11 mouse cellular contexts compared by ENCODE assay signal in genomic region chr6:89614596-89615372, GRCm38 (mm10). TPM values are rescaled to one million over a fixed set of nuclear protein-coding genes. Genes with fewer than 3 reads are reported as not detected.
DNase-seq lines count a peak whose midpoint lies in the region; ATAC-seq and TF ChIP-seq lines count a peak whose summit lies in the region.
"Had no signal": no experiment of that assay in that cellular context is flagged by ENCODE, and none has a peak within 500 bp of the region (broad histone marks: within the 10 kb centered on the region; RNA-seq: fewer than 3 reads in every experiment).

No protein-coding gene starts in this region.

- no peaks in the 10 kb centered on the region for H3K27me3 ChIP-seq in heart, embryonic 11.5 days (ENCODE audit: control insufficient read depth, insufficient read depth, low read length)
- no peaks in the 10 kb centered on the region for H3K27me3 ChIP-seq in hindbrain, embryonic 14.5 days (ENCODE audit: control insufficient read depth, insufficient read depth, low read length)
- H3K27me3 ChIP-seq in neural tube, embryonic 15.5 days (replicated peaks): no peaks in the 10 kb centered on the region
- no peaks in the 10 kb centered on the region for H3K27me3 ChIP-seq in lung, postnatal 0 days (replicated peaks; ENCODE audit: insufficient read depth, low read length)
- H3K27me3 ChIP-seq: stomach, embryonic 15.5 days had no signal

- DNase-seq in heart, adult 11 months: peak; percentile 81
- DNase-seq in hindbrain, embryonic 14.5 days (ENCODE audit: low spot score): no peak
- peak; percentile 72 to 80 for DNase-seq in kidney, postnatal 4 days
- no peak for DNase-seq in gastrocnemius, postnatal 36 days
- DNase-seq in c-Kit-positive CD71-positive TER-119-positive erythroid progenitor cells, embryonic 14.5 days (ENCODE audit: low spot score): no peak
- no peak for DNase-seq in lung, postnatal 0 days (ENCODE audit: low spot score)
- DNase-seq: lung, postnatal 4 days had no signal

- no peak overlapping the region for H3K4me2 ChIP-seq in heart, embryonic 11.5 days
- no peak overlapping the region for H3K4me2 ChIP-seq in hindbrain, embryonic 14.5 days (replicated peaks)
- H3K4me2 ChIP-seq in neural tube, embryonic 15.5 days: no peak overlapping the region
- no peak overlapping the region for H3K4me2 ChIP-seq in lung, postnatal 0 days (replicated peaks; ENCODE audit: low read depth, low read length)
- H3K4me2 ChIP-seq: stomach, embryonic 15.5 days had no signal

- H3K27ac ChIP-seq in heart, embryonic 11.5 days (ENCODE audit: low read depth, low read length): no peak overlapping the region
- peak overlapping the region; percentile 93 for H3K27ac ChIP-seq in hindbrain, embryonic 14.5 days
- peak overlapping the region; percentile 86 for H3K27ac ChIP-seq in neural tube, embryonic 15.5 days (replicated peaks)
- no peak overlapping the region for H3K27ac ChIP-seq in lung, postnatal 0 days (ENCODE audit: low read length)

- no peak for TF ChIP-seq EP300 in lung, postnatal 0 days (IDR thresholded peaks at IDR 0.05)

- H3K4me1 ChIP-seq in heart, embryonic 11.5 days (ENCODE audit: control insufficient read depth, insufficient read depth, low read length): no peaks in the 10 kb centered on the region
- H3K4me1 ChIP-seq in hindbrain, embryonic 14.5 days (replicated peaks; ENCODE audit: control insufficient read depth, insufficient read depth, low read length): peaks cover 26% of the 10 kb centered on the region
- H3K4me1 ChIP-seq in neural tube, embryonic 15.5 days: peaks cover 28% of the 10 kb centered on the region
- no peaks in the 10 kb centered on the region for H3K4me1 ChIP-seq in lung, postnatal 0 days (ENCODE audit: insufficient read depth, low read depth, low read length)

- no peak overlapping the region for H3K4me3 ChIP-seq in heart, embryonic 11.5 days (ENCODE audit: low read depth, low read length)
- no peak overlapping the region for H3K4me3 ChIP-seq in hindbrain, embryonic 14.5 days (replicated peaks; ENCODE audit: low read length)
- no peak overlapping the region for H3K4me3 ChIP-seq in neural tube, embryonic 15.5 days (replicated peaks)
- H3K4me3 ChIP-seq in lung, postnatal 0 days (ENCODE audit: low read depth, low read length): no peak overlapping the region
- H3K4me3 ChIP-seq: erythroblast, embryonic 14.5 days; stomach, embryonic 15.5 days had no signal

- H3K9me3 ChIP-seq in heart, embryonic 11.5 days (replicated peaks; ENCODE audit: control insufficient read depth, low read length): no peaks in the 10 kb centered on the region
- H3K9me3 ChIP-seq in hindbrain, embryonic 14.5 days (ENCODE audit: control insufficient read depth, low read length): no peaks in the 10 kb centered on the region
- no peaks in the 10 kb centered on the region for H3K9me3 ChIP-seq in neural tube, embryonic 15.5 days (replicated peaks)
- no peaks in the 10 kb centered on the region for H3K9me3 ChIP-seq in lung, postnatal 0 days (ENCODE audit: low read length)
- H3K9me3 ChIP-seq: stomach, embryonic 15.5 days had no signal

- TF ChIP-seq CTCF in lung, postnatal 0 days (IDR thresholded peaks at IDR 0.05): no peak

- intact Hi-C loops in gastrocnemius, postnatal 36 days (cut with DNase I): no loop called here

- no peaks in the 10 kb centered on the region for H3K36me3 ChIP-seq in heart, embryonic 11.5 days (ENCODE audit: control insufficient read depth, insufficient read depth, low read length)
- H3K36me3 ChIP-seq in hindbrain, embryonic 14.5 days (replicated peaks; ENCODE audit: control insufficient read depth, insufficient read depth): no peaks in the 10 kb centered on the region
- H3K36me3 ChIP-seq in neural tube, embryonic 15.5 days: no peaks in the 10 kb centered on the region
- no peaks in the 10 kb centered on the region for H3K36me3 ChIP-seq in lung, postnatal 0 days (ENCODE audit: insufficient read depth, low read length)
- H3K36me3 ChIP-seq: stomach, embryonic 15.5 days had no signal

- no peak for ATAC-seq in heart, embryonic 11.5 days (replicated peaks; ENCODE audit: insufficient number of reproducible peaks, low FRiP score, low TSS enrichment)
- ATAC-seq in hindbrain, embryonic 14.5 days (ENCODE audit: low FRiP score): no peak
- ATAC-seq in neural tube, embryonic 15.5 days (ENCODE audit: low FRiP score): peak; percentile 6; the same call in 1 of the 2 replicates
- ATAC-seq in lung, postnatal 0 days: no peak

- H3K9ac ChIP-seq in heart, embryonic 11.5 days (ENCODE audit: low read depth, low read length): no peak overlapping the region
- 0 out of 2 replicates have a peak overlapping the region, but pooled peaks have one; percentile 49 for H3K9ac ChIP-seq in hindbrain, embryonic 14.5 days
- H3K9ac ChIP-seq in neural tube, embryonic 15.5 days (replicated peaks): no peak overlapping the region
- H3K9ac ChIP-seq in lung, postnatal 0 days (replicated peaks; ENCODE audit: low read depth): no peak overlapping the region
- H3K9ac ChIP-seq: stomach, embryonic 15.5 days had no signal

- 54% methylated on average over 7 of the region's 7 CpGs for WGBS in heart, embryonic 11.5 days (ENCODE audit: insufficient replicate concordance)
- WGBS in hindbrain, embryonic 14.5 days: 66% methylated on average over 7 of the region's 7 CpGs
- 71% methylated on average over 7 of the region's 7 CpGs for WGBS in neural tube, embryonic 15.5 days
- 56% methylated on average over 7 of the region's 7 CpGs for WGBS in lung, postnatal 0 days

RNA-seq across cellular contexts. Expression of gene Chchd6, which starts 19.3 kb away (rescaled TPM):
- polyA plus RNA-seq in heart, embryonic 11.5 days (2014; fragmentation: Nextera tagmentation; extraction: Ambion mirVana): 45.5 and 45.9 TPM in 2 replicates
- 175 and 176 TPM in 2 replicates for polyA plus RNA-seq in hindbrain, embryonic 14.5 days (2014; fragmentation: Nextera tagmentation; extraction: Ambion mirVana)
- polyA plus RNA-seq in neural tube, embryonic 15.5 days (2015; fragmentation: Nextera tagmentation; extraction: Ambion mirVana): 155 and 174 TPM in 2 replicates
- total RNA-seq in gastrocnemius, postnatal 36 days (2021): 1 to 10 TPM; 2.3 to 2.6 TPM
- polyA plus RNA-seq in lung, postnatal 0 days (2015; fragmentation: Nextera tagmentation; extraction: Ambion mirVana): 24.6 and 25.0 TPM in 2 replicates

RNA-seq across cellular contexts. Expression of gene Txnrd3, which starts 29.0 kb away (rescaled TPM):
- polyA plus RNA-seq in heart, embryonic 11.5 days (2014; fragmentation: Nextera tagmentation; extraction: Ambion mirVana): 8.7 and 10.4 TPM in 2 replicates
- 16.0 and 17.1 TPM in 2 replicates for polyA plus RNA-seq in hindbrain, embryonic 14.5 days (2014; fragmentation: Nextera tagmentation; extraction: Ambion mirVana)
- polyA plus RNA-seq in neural tube, embryonic 15.5 days (2015; fragmentation: Nextera tagmentation; extraction: Ambion mirVana): 11.6 and 12.7 TPM in 2 replicates
- 1 to 10 TPM; 4.5 to 4.6 TPM for total RNA-seq in gastrocnemius, postnatal 36 days (2021)
- polyA plus RNA-seq in lung, postnatal 0 days (2015; fragmentation: Nextera tagmentation; extraction: Ambion mirVana): 20.6 and 26.3 TPM in 2 replicates
- polyA plus RNA-seq: erythroblast, embryonic 14.5 days had no signal

Comparison
In these comparisons a context has a peak if more than half of its experiments do, and no peak if none do; other contexts are left out.
1. DNase-seq: peak in heart, adult 11 months (single experiment) and kidney, postnatal 4 days (2 of 2); none in hindbrain, embryonic 14.5 days (single experiment), gastrocnemius, postnatal 36 days (0 of 2), c-Kit-positive CD71-positive TER-119-positive erythroid progenitor cells, embryonic 14.5 days (single experiment) and lung, postnatal 0 days (single experiment).
2. H3K27ac ChIP-seq: peak in hindbrain, embryonic 14.5 days (single experiment) and neural tube, embryonic 15.5 days (single experiment); none in heart, embryonic 11.5 days (single experiment) and lung, postnatal 0 days (single experiment).